Mouse (Mus musculus) C2C12 (cell line): ENCODE results near the gene Mex3d.

Source experiments
- CEBPB ChIP-seq: IDR thresholded peaks from one replicate; pipeline ENCODE4 v1.6.1; 2011; ENCODE audit warnings: low read depth, mild to moderate bottlenecking, control low read depth, moderate library complexity
- CTCF ChIP-seq: IDR thresholded peaks from one replicate; pipeline ENCODE4 v1.5.1; 2011; ENCODE audit not compliant: control insufficient read depth, insufficient read depth, insufficient read length
- FOSL1 ChIP-seq: IDR thresholded peaks from one replicate; pipeline ENCODE4 v1.8.0; 2011; ENCODE audit warnings: mild to moderate bottlenecking, low read length; ENCODE audit not compliant: poor library complexity, insufficient read depth, severe bottlenecking
- MAX ChIP-seq: IDR thresholded peaks from one replicate; pipeline ENCODE4 v1.6.1; 2011; ENCODE audit warnings: mild to moderate bottlenecking, control low read depth
- MYOG ChIP-seq: IDR thresholded peaks from one replicate; pipeline ENCODE4 v1.6.1; 2011; ENCODE audit not compliant: control insufficient read depth, insufficient read length; ENCODE audit errors: extremely low read depth
- USF1 ChIP-seq: IDR thresholded peaks from one replicate; pipeline ENCODE4 v1.6.1; 2011; ENCODE audit warnings: low read depth, mild to moderate bottlenecking, control low read depth, moderate library complexity

- no peak for TF ChIP-seq CTCF
- TF ChIP-seq MYOG: no peak
- no peak for TF ChIP-seq USF1
- no peak for TF ChIP-seq MAX
- no peak for TF ChIP-seq FOSL1
- no peak for TF ChIP-seq CEBPB
Observed at GRCm38 (mm10) chr10:80418311-80418710, 30.9 kb upstream of the Mex3d start.
